8 mouse cellular contexts compared by ENCODE assay signal in the genomic region with DNA sequence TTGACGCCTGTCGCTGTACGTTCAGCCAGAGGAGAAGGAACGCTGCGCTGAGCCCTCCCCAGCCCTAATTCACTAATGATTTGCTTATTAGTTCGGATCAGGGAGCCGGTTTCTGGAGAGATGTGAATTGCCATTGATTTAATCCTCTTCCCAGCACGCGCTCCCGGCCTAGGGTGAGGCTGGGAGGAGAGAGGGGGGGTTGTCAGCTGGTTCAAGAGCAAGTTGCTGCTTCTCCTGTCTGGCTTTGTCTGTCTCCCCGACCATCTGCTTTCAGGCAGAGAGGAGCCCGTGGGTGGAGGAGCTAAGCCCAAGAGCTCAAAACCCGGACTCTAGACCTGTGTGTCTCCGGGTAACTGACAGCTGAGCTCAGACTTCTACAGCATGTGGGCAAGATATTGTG.
DNase-seq lines count a peak whose midpoint lies in the region; ATAC-seq and TF ChIP-seq lines count a peak whose summit lies in the region.

No protein-coding gene starts in this region.

- no peaks in the 10 kb centered on the region for H3K9me3 ChIP-seq in lung, embryonic 14.5 days (ENCODE audit: low read depth, low read length)
- no peaks in the 10 kb centered on the region for H3K9me3 ChIP-seq in forebrain, embryonic 10.5 days
- H3K9me3 ChIP-seq in limb, embryonic 13.5 days: no peaks in the 10 kb centered on the region
- H3K9me3 ChIP-seq in stomach, embryonic 14.5 days (ENCODE audit: control insufficient read depth, low read depth, low read length): no peaks in the 10 kb centered on the region

- ATAC-seq in lung, embryonic 14.5 days (ENCODE audit: insufficient read depth): no peak
- no peak for ATAC-seq in limb, embryonic 13.5 days (ENCODE audit: low FRiP score, low read depth)
- no peak for ATAC-seq in stomach, embryonic 14.5 days (ENCODE audit: insufficient number of reproducible peaks, insufficient read depth, low FRiP score, low read depth)

- no peak overlapping the region for H3K9ac ChIP-seq in lung, embryonic 14.5 days
- H3K9ac ChIP-seq in limb, embryonic 13.5 days: no peak overlapping the region
- H3K9ac ChIP-seq in stomach, embryonic 14.5 days (replicated peaks; ENCODE audit: low read depth, low read length): no peak overlapping the region

- H3K4me2 ChIP-seq in lung, embryonic 14.5 days: peak overlapping the region; percentile 46
- H3K4me2 ChIP-seq in limb, embryonic 13.5 days (replicated peaks): peak overlapping the region; percentile 54
- peak overlapping the region; percentile 31; the same call in 1 of the 2 replicates for H3K4me2 ChIP-seq in stomach, embryonic 14.5 days (replicated peaks; ENCODE audit: low read depth, low read length)

- no peaks in the 10 kb centered on the region for H3K27me3 ChIP-seq in lung, embryonic 14.5 days (ENCODE audit: insufficient read depth, low read length)
- peaks cover 95% of the 10 kb centered on the region for H3K27me3 ChIP-seq in forebrain, embryonic 10.5 days (ENCODE audit: poor library complexity, severe bottlenecking)
- peaks cover 21% of the 10 kb centered on the region; the same call in 1 of the 2 replicates for H3K27me3 ChIP-seq in limb, embryonic 13.5 days
- no peaks in the 10 kb centered on the region for H3K27me3 ChIP-seq in stomach, embryonic 14.5 days (ENCODE audit: control insufficient read depth, insufficient read depth, low read length)

- 16% methylated on average over 14 of the region's 14 CpGs for WGBS in lung, embryonic 14.5 days
- 16% methylated on average over 14 of the region's 14 CpGs for WGBS in forebrain, embryonic 10.5 days
- WGBS in limb, embryonic 13.5 days: 15% methylated on average over 14 of the region's 14 CpGs
- 20% methylated on average over 14 of the region's 14 CpGs for WGBS in stomach, embryonic 14.5 days

- H3K36me3 ChIP-seq in lung, embryonic 14.5 days (ENCODE audit: insufficient read depth): no peaks in the 10 kb centered on the region
- H3K36me3 ChIP-seq in forebrain, embryonic 10.5 days (replicated peaks): no peaks in the 10 kb centered on the region
- no peaks in the 10 kb centered on the region for H3K36me3 ChIP-seq in limb, embryonic 13.5 days
- H3K36me3 ChIP-seq in stomach, embryonic 14.5 days (ENCODE audit: control insufficient read depth, insufficient read depth, low read length): no peaks in the 10 kb centered on the region

- H3K4me3 ChIP-seq in lung, embryonic 14.5 days (ENCODE audit: low read depth, low read length): no peak overlapping the region
- peak overlapping the region; percentile 34 for H3K4me3 ChIP-seq in forebrain, embryonic 10.5 days
- peak overlapping the region; percentile 16 for H3K4me3 ChIP-seq in limb, embryonic 13.5 days
- H3K4me3 ChIP-seq in stomach, embryonic 14.5 days (ENCODE audit: low read depth, low read length): peak overlapping the region; percentile 2; the same call in 1 of the 2 replicates

- DNase-seq in lung, embryonic 14.5 days: no peak
- DNase-seq in lung, postnatal 36 days: no peak
- DNase-seq in forebrain, embryonic 10.5 days (ENCODE audit: extremely low spot score, low spot score): no peak
- DNase-seq in gastrocnemius, postnatal 10 days: no peak
- no peak for DNase-seq in urinary bladder, adult 2 months (ENCODE audit: low spot score)
- no peak for DNase-seq in lung, postnatal 4 days

- TF ChIP-seq CTCF in lung, embryonic 14.5 days (IDR thresholded peaks at IDR 0.05; ENCODE audit: low read depth): no peak

- H3K4me1 ChIP-seq in lung, embryonic 14.5 days (ENCODE audit: insufficient read depth): no peaks in the 10 kb centered on the region
- peaks cover 24% of the 10 kb centered on the region for H3K4me1 ChIP-seq in forebrain, embryonic 10.5 days
- H3K4me1 ChIP-seq in limb, embryonic 13.5 days: peaks cover 7% of the 10 kb centered on the region; the same call in 1 of the 2 replicates
- H3K4me1 ChIP-seq in stomach, embryonic 14.5 days (ENCODE audit: control insufficient read depth, insufficient read depth, low read length): no peaks in the 10 kb centered on the region

- no peak overlapping the region for H3K27ac ChIP-seq in lung, embryonic 14.5 days (ENCODE audit: low read depth)
- peak overlapping the region; percentile 69 for H3K27ac ChIP-seq in forebrain, embryonic 10.5 days
- H3K27ac ChIP-seq in limb, embryonic 13.5 days: no peak overlapping the region
- no peak overlapping the region for H3K27ac ChIP-seq in stomach, embryonic 14.5 days (ENCODE audit: low read length)
